Mouse (Mus musculus): ENCODE results near the gene Pnkp. TPM values are rescaled to one million over a fixed set of nuclear protein-coding genes. Genes with fewer than 3 reads are reported as not detected.

Pnkp gene
- polyA plus RNA-seq, 1 experiment from 2014 or later, result 22.4 TPM

- Histone ChIP-seq H3K9ac (peak within 1 kb of the TSS; percentile 95), H3K27ac (peak within 1 kb of the TSS; percentile 98), H3K36me3 (peaks cover 4% of the 10 kb centered on the region; the same call in 1 of the 2 replicates), H3K27me3 (no peaks in the 10 kb centered on the region), H3K4me1 (replicated peaks) (peaks cover 48% of the 10 kb centered on the region), H3K4me3 (peak within 1 kb of the TSS; percentile 91), H3K9me3 (replicated peaks) (no peaks in the 10 kb centered on the region), H3K4me2 (peak within 1 kb of the TSS; percentile 66)
- ATAC-seq (replicated peaks; ENCODE audit: insufficient number of reproducible peaks, insufficient read depth, low FRiP score, low read depth), result peak; percentile 19
- under 1% methylated on average over 55 of the region's 57 CpGs for WGBS
Measured at GRCm38 (mm10) chr7:44816470-44817021, 40.4 kb upstream of the Pnkp start, which contains the start of gene Atf5. Gene Atf5 (minus strand): TSS chr7:44816658.

GRCm38 (mm10) chr7:44817441-44817840 lies 39.5 kb upstream of the Pnkp start:
- Histone ChIP-seq H3K4me2 (peak overlapping the region; percentile 66), H3K4me1 (replicated peaks) (peaks cover 51% of the 10 kb centered on the region), H3K9me3 (replicated peaks) (no peaks in the 10 kb centered on the region), H3K9ac (peak overlapping the region; percentile 95), H3K36me3 (no peaks in the 10 kb centered on the region), H3K27me3 (no peaks in the 10 kb centered on the region), H3K27ac (peak overlapping the region; percentile 98), H3K4me3 (peak overlapping the region; percentile 91)
- no peak for ATAC-seq (replicated peaks; ENCODE audit: insufficient number of reproducible peaks, insufficient read depth, low FRiP score, low read depth)
- WGBS, result 14% methylated on average over 3 of the region's 3 CpGs

GRCm38 (mm10) chr7:44818164-44818563 lies 38.8 kb upstream of the Pnkp start:
- peak overlapping the region; percentile 95; the same call in 1 of the 2 replicates for H3K9ac ChIP-seq
- H3K36me3 ChIP-seq, result no peaks in the 10 kb centered on the region
- peak overlapping the region; percentile 66 for H3K4me2 ChIP-seq
- ATAC-seq (replicated peaks; ENCODE audit: insufficient number of reproducible peaks, insufficient read depth, low FRiP score, low read depth), result no peak
- H3K4me1 ChIP-seq (replicated peaks), result peaks cover 56% of the 10 kb centered on the region
- H3K27ac ChIP-seq, result peak overlapping the region; percentile 98
- peak overlapping the region; percentile 91 for H3K4me3 ChIP-seq
- H3K9me3 ChIP-seq (replicated peaks), result no peaks in the 10 kb centered on the region
- H3K27me3 ChIP-seq, result no peaks in the 10 kb centered on the region
- 6% methylated on average over 2 of the region's 2 CpGs for WGBS

GRCm38 (mm10) chr7:44818751-44819235 lies 38.1 kb upstream of the Pnkp start:
- peak overlapping the region; percentile 66 for H3K4me2 ChIP-seq
- no peaks in the 10 kb centered on the region for H3K9me3 ChIP-seq (replicated peaks)
- WGBS, result 32% methylated on average over 6 of the region's 6 CpGs
- H3K4me1 ChIP-seq (replicated peaks), result peaks cover 63% of the 10 kb centered on the region
- no peak for ATAC-seq (replicated peaks; ENCODE audit: insufficient number of reproducible peaks, insufficient read depth, low FRiP score, low read depth)
- peak overlapping the region; percentile 91 for H3K4me3 ChIP-seq
- no peaks in the 10 kb centered on the region for H3K27me3 ChIP-seq
- peak overlapping the region; percentile 37 for H3K27ac ChIP-seq
- peak overlapping the region; percentile 38 for H3K9ac ChIP-seq
- H3K36me3 ChIP-seq, result no peaks in the 10 kb centered on the region

- Histone ChIP-seq H3K27me3 (no peaks in the 10 kb centered on the region), H3K4me1 (replicated peaks) (peaks cover 69% of the 10 kb centered on the region), H3K9me3 (replicated peaks) (no peaks in the 10 kb centered on the region), H3K4me2 (peak overlapping the region; percentile 66), H3K9ac (peak overlapping the region; percentile 38; the same call in 1 of the 2 replicates), H3K27ac (0 out of 2 replicates have a peak overlapping the region, but pooled peaks have one; percentile 20), H3K4me3 (0 out of 2 replicates have a peak overlapping the region, but pooled peaks have one; percentile 91), H3K36me3 (no peaks in the 10 kb centered on the region)
- no peak for ATAC-seq (replicated peaks; ENCODE audit: insufficient number of reproducible peaks, insufficient read depth, low FRiP score, low read depth)
- whole genome bisulfite sequencing, result 92% methylated on average over 2 of the region's 2 CpGs
Measured at GRCm38 (mm10) chr7:44819391-44819790, 37.5 kb upstream of the Pnkp start.

- no peak overlapping the region for H3K9ac ChIP-seq
- no peaks in the 10 kb centered on the region for H3K36me3 ChIP-seq
- 0 out of 2 replicates have a peak overlapping the region, but pooled peaks have one; percentile 20 for H3K27ac ChIP-seq
- 51% methylated on average over 5 of the region's 5 CpGs for WGBS
- H3K4me1 ChIP-seq (replicated peaks), result peaks cover 70% of the 10 kb centered on the region
- H3K4me3 ChIP-seq, result no peak overlapping the region
- no peaks in the 10 kb centered on the region for H3K27me3 ChIP-seq
- peak overlapping the region; percentile 66 for H3K4me2 ChIP-seq
- no peak for ATAC-seq (replicated peaks; ENCODE audit: insufficient number of reproducible peaks, insufficient read depth, low FRiP score, low read depth)
- no peaks in the 10 kb centered on the region for H3K9me3 ChIP-seq (replicated peaks)
Measured at GRCm38 (mm10) chr7:44819863-44820262, 37.1 kb upstream of the Pnkp start.

GRCm38 (mm10) chr7:44820525-44820924 lies 36.4 kb upstream of the Pnkp start:
- no peaks in the 10 kb centered on the region for H3K36me3 ChIP-seq
- H3K27me3 ChIP-seq, result no peaks in the 10 kb centered on the region
- H3K4me1 ChIP-seq (replicated peaks), result peaks cover 67% of the 10 kb centered on the region
- no peak overlapping the region for H3K4me3 ChIP-seq
- H3K4me2 ChIP-seq, result no peak overlapping the region
- H3K9me3 ChIP-seq (replicated peaks), result no peaks in the 10 kb centered on the region
- no peak for ATAC-seq (replicated peaks; ENCODE audit: insufficient number of reproducible peaks, insufficient read depth, low FRiP score, low read depth)
- H3K27ac ChIP-seq, result no peak overlapping the region
- WGBS, result 72% methylated on average over 3 of the region's 3 CpGs
- no peak overlapping the region; the same call in 1 of the 2 replicates for H3K9ac ChIP-seq

- no peak overlapping the region for H3K4me2 ChIP-seq
- no peaks in the 10 kb centered on the region for H3K27me3 ChIP-seq
- H3K9me3 ChIP-seq (replicated peaks), result no peaks in the 10 kb centered on the region
- H3K36me3 ChIP-seq, result no peaks in the 10 kb centered on the region
- peaks cover 80% of the 10 kb centered on the region for H3K4me1 ChIP-seq (replicated peaks)
- H3K4me3 ChIP-seq, result no peak overlapping the region
- ATAC-seq (replicated peaks; ENCODE audit: insufficient number of reproducible peaks, insufficient read depth, low FRiP score, low read depth), result no peak
- H3K27ac ChIP-seq, result no peak overlapping the region
- H3K9ac ChIP-seq, result no peak overlapping the region
- WGBS, result 79% methylated on average over 7 of the region's 7 CpGs
Measured at GRCm38 (mm10) chr7:44821666-44822448, 35.1 kb upstream of the Pnkp start.

GRCm38 (mm10) chr7:44823409-44823808 lies 33.5 kb upstream of the Pnkp start:
- WGBS, result 39% methylated on average over 7 of the region's 7 CpGs
- Histone ChIP-seq H3K27ac (no peak overlapping the region), H3K4me2 (no peak overlapping the region), H3K36me3 (no peaks in the 10 kb centered on the region), H3K9ac (no peak overlapping the region), H3K4me1 (replicated peaks) (peaks cover 69% of the 10 kb centered on the region), H3K27me3 (no peaks in the 10 kb centered on the region), H3K9me3 (replicated peaks) (no peaks in the 10 kb centered on the region), H3K4me3 (no peak overlapping the region)
- no peak for ATAC-seq (replicated peaks; ENCODE audit: insufficient number of reproducible peaks, insufficient read depth, low FRiP score, low read depth)

- WGBS, result 23% methylated on average over 3 of the region's 3 CpGs
- Histone ChIP-seq H3K4me1 (replicated peaks) (peaks cover 54% of the 10 kb centered on the region), H3K9me3 (replicated peaks) (no peaks in the 10 kb centered on the region), H3K4me3 (no peak overlapping the region), H3K4me2 (no peak overlapping the region), H3K9ac (no peak overlapping the region), H3K27ac (no peak overlapping the region), H3K36me3 (peaks cover 13% of the 10 kb centered on the region), H3K27me3 (no peaks in the 10 kb centered on the region)
- no peak; the same call in 1 of the 2 replicates for ATAC-seq (replicated peaks; ENCODE audit: insufficient number of reproducible peaks, insufficient read depth, low FRiP score, low read depth)
Measured at GRCm38 (mm10) chr7:44824872-44825271, 32.1 kb upstream of the Pnkp start.

- ATAC-seq (replicated peaks; ENCODE audit: insufficient number of reproducible peaks, insufficient read depth, low FRiP score, low read depth), result no peak
- 81% methylated on average over 3 of the region's 3 CpGs for WGBS
- H3K4me1 ChIP-seq (replicated peaks), result peaks cover 37% of the 10 kb centered on the region
- H3K9me3 ChIP-seq (replicated peaks), result no peaks in the 10 kb centered on the region
- H3K4me2 ChIP-seq, result no peak overlapping the region
- no peak overlapping the region for H3K4me3 ChIP-seq
- H3K9ac ChIP-seq, result no peak overlapping the region
- H3K27me3 ChIP-seq, result no peaks in the 10 kb centered on the region
- H3K36me3 ChIP-seq, result peaks cover 32% of the 10 kb centered on the region
- no peak overlapping the region for H3K27ac ChIP-seq
Measured at GRCm38 (mm10) chr7:44826771-44827170, 30.2 kb upstream of the Pnkp start.

Measured in heart, embryonic 15.5 days (tissue).